Mouse (Mus musculus): ENCODE measurements around the gene Insl6.

Insl6 gene

DNA sequence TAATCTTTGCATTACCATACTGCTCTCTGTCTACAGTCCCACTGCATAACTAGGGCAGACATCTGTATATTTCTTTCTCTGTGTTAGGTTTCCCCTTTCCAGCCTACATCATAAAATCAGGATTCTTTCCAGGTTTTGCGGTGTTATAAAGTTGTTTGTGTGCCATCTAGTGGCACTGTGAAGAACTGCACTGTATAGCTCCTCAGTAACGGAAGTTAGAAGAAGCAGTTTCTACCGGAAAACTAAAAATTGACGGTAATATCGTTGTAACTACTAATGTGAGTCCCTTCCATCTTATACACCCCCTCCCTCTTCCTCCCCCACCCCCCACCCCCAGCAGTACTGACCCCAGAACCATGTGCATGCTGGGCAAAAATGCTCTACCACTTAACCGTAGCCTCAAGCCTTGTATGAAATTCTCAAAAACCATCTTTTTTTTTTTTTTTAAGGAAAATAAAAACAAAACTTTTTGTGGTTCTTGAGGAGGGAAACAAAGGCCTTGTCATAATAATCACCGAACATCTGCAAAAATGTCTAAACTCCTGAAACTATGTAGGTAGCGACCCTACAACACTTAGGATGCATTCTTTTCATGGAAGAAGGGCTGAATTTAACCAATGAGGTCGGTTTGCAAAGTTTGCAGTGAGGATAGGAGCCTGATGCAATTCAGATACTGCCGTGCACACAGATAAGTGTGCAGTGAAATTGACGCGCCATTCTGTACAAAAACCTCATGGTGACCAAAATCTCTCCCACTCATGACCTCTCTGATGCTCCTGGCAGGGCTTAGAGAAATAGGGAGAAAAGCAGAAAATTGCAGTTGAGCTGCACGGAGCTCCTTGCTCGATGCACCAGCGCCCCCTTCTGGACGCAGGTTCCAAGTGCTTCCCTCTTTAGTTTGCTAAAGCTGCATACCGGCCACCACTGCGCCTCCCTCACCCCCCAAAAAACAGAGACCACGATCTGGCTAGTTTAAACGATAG, 30.0 kb upstream of the Insl6 start:
- DNase-seq (ENCODE audit: low spot score in 2 of 2) = peak; percentile 74 to 92

DNA sequence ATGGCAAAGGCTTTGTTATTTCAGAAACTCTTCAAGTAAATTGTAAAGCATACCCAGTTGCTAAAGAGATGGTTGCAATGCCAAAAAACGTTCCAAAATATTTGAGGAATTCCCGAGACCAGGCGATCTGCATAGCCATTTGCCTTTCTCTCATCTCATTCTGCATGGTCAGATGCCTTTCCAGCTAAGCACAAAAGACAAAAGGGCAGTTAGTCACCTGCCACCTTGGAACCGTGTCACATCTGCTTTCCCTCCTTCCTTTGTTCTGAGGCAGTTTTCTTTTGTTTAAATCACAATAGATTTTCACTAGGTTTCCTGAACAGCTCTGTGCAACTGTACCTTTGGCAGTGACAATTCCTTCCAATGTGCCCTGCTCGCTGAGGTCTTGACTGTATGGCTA, 25.8 kb upstream of the Insl6 start:
- DNase-seq (ENCODE audit: low spot score in 2 of 2) = no peak

GRCm38 (mm10) chr19:29345636-29346035, 20.5 kb upstream of the Insl6 start:
- no peak for DNase-seq (ENCODE audit: low spot score in 2 of 2)

DNA sequence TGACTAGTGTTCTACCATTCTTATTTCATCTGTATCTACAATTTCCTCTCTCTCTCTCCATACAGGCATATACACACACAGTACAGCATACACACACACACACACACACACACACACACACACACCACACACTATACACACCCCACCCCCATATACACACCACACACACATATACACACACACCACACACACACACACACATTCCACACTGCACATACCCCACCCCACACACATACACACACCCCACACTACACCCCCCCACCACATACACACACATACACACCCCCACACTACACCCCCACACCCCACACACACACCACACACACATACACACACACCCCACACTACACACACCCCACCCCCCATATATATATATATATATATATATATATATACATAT, 19.7 kb upstream of the Insl6 start:
- DNase-seq (ENCODE audit: low spot score in 2 of 2) = no peak

GRCm38 (mm10) chr19:29342281-29342680, 17.1 kb upstream of the Insl6 start:
- DNase-seq (ENCODE audit: low spot score in 2 of 2) = no peak

DNA sequence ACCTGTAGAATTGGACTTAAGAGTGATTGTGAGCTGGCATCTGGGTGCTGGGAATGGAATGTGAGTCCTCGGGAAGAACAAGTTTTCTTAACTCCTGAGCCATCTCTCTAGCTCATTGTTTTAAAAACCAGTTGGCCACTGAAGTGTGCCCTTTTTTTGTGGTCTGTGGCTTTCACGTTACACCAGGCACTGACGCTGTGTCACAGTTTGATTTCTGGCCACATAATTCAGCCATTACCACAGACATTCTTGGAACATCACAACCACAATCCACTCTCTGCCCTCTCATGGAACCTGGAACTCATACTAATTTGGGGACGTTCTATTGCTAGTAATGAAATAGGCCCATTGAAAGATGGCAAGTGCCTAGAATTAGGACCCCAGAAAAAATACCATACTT, 15.9 kb upstream of the Insl6 start:
- no peak for DNase-seq (ENCODE audit: low spot score in 2 of 2)

DNA sequence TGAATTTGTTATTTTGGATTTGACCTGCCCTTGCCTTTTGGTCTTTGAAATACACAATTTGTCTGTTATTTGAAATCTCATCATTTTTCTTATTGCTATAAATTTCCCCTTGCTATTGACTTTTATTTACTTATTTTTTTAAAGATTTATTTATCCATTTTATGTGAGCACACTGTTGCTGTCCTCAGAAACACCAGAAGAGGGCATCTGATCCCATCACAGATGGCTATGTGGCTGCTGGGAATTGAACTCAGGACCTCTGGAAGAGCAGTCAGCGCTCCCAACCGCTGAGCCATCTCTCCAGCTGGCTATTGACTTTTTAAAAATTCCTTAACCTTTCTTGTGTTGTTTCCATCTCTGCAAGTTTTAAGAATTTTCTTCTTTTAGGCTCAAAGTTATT, 11.5 kb upstream of the Insl6 start:
- no peak for DNase-seq (ENCODE audit: low spot score in 2 of 2)

GRCm38 (mm10) chr19:29334068-29334745, 9.1 kb upstream of the Insl6 start, which contains the start of gene Rln1:
Gene Rln1, minus strand, starts transcription at chr19:29334670.
- DNase-seq (ENCODE audit: low spot score in 2 of 2) = peak; percentile 22 to 64

- no peak for DNase-seq (ENCODE audit: low spot score in 2 of 2)
Observed at GRCm38 (mm10) chr19:29326822-29327552, 1.8 kb upstream of the Insl6 start.

GRCm38 (mm10) chr19:29326396-29326795, 1.2 kb upstream of the Insl6 start:
- DNase-seq (ENCODE audit: low spot score in 2 of 2) = no peak

- no peak for DNase-seq (ENCODE audit: low spot score in 2 of 2)
Observed at GRCm38 (mm10) chr19:29325852-29326180, 660 bp upstream of the Insl6 start.

DNA sequence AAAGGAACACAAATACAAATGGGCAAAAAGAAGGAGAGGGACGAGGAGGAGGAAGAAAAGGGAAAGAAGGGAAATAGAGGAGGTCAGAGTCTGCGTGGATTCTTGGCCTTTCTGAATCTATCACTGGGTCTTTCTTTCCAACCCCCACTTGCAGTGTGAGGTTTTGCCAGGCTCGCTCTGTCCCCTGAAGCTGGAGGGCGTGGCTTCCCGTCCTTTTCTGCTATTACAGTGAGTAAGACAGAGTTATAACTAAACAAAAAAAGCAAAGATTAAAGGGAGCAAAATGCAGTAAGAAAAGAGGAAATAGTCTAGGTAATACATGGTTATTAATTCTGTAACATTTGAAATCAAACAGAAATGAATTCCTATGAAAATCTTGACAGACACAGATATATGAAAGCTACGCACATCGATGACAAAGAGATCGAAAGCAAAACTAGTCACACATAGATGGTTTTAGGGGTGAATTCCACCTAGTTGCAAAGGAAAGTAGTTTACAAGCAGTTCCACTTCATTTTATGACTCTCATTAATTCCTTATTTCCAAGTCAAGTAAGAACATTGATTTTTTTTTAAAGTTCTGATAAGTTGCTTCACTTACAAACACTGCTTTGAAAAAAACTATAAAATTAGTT, 1.6 kb downstream of the Insl6 start:
- no peak for DNase-seq (ENCODE audit: low spot score in 2 of 2)

DNA sequence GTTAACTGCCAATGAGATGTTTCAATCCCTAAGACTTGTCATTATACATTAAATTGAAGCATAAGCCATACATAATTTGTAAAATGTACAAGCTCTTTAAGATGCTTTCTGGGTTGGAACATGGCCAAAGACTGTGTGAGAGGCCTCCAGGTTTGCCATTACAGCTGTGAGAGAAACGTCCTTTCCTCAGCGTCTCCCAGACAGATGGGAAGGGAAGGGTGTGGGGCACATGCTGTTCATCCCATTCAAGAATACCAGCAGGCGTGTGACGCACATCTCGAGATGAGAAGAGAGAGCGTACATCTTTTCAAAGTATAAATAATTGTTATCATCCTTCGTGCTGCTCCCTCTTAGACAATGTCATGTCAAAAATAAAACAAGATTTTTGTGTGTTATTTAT, 12.5 kb downstream of the Insl6 start:
- DNase-seq (ENCODE audit: low spot score in 2 of 2) = no peak

DNA sequence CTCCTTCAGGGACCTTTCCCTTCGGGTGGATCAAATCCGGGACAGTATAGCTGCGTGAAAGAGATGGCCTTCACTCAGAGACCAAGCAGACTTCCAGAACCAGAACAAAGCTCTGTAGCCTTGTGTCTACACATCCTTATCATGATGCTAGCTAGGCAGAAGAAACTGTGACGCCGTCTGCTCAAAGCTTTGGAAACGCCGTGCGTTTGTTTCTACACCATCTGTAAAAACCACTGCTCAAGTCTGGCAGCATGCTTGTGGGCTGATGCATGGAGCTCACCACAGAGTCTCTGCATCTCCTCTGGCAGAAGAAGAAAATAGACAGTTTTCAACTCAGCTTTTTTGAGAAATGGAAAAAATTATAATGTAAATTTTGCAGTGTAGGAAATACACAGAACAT, 13.4 kb downstream of the Insl6 start:
- no peak for DNase-seq (ENCODE audit: low spot score in 2 of 2)

DNA sequence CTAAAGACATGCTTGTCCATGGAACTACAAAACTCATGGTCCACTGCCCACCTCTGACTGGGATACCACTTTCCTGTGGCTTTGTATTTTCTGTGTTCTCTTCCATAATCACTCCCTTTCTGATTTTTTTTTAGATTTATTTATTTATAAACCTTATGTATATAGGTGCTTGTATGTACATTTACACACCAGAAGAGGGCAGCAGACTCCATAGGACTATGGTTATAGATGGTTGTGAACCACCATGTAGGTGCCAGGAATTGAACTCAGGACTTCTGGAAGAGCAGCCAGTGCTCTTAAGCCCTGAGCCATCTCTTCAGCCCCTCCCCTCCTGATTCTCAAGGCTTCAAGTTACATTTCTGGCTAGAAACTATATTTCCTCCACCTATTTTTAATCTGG, 16.3 kb downstream of the Insl6 start:
- no peak for DNase-seq (ENCODE audit: low spot score in 2 of 2)

DNA sequence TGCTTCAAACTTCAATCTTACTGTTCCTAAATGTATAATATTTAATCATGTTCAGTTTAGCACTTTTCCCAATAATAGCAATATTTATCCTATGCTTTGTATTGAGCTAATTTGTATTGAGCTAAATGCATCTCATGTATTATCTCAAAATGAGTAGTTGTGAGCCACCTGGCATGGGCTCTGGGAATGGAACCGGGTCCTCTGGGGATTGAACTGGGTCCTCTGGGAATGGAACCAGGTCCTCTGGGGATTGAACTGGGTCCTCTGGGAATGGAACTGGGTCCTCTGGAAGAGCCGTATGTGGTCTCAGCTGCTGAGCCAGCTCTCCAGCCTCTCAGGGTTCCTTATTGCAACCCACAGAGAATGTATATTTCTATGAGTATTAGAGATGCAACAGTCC, 23.0 kb downstream of the Insl6 start:
- DNase-seq (ENCODE audit: low spot score in 2 of 2) = no peak

DNA sequence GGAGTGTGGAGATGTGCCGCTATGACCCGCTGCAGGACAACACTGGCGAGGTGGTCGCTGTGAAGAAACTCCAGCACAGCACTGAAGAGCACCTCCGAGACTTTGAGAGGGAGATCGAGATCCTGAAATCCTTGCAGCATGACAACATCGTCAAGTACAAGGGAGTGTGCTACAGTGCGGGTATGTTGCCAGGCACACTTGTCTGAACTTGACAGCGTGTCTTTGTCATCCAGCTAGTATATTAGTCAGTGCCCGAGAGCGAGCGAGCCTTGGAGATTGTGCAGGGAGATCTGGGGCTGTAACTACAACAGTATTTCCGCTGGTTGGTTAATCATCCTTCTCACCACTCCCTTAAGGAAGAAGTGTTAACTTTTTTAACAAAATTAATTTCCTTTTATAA, 24.2 kb downstream of the Insl6 start:
- DNase-seq (ENCODE audit: low spot score in 2 of 2) = no peak

- no peak for DNase-seq (ENCODE audit: low spot score in 2 of 2)
Observed at GRCm38 (mm10) chr19:29297366-29297765, 27.8 kb downstream of the Insl6 start.

DNA sequence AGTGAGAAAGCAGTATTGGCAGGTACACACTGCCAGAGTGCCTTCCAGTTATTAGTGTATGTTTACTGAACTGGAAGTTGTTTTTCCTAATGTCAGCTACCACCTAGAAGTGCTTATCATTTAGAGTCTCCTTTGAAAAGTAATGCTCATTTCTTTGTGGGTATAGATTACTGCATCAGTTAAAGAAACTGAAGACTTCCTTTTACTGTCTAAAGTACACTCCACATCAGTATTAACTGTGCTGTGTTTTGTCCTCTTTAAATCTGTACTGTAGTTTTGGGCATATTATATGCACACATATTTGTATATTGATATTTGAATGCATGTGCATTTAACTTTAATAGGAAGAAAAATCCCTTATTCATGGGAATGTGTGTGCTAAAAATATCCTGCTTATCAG, 29.0 kb downstream of the Insl6 start:
- DNase-seq (ENCODE audit: low spot score in 2 of 2) = no peak

GRCm38 (mm10) chr19:29294756-29295155, 30.4 kb downstream of the Insl6 start:
- no peak for DNase-seq (ENCODE audit: low spot score in 2 of 2)

GRCm38 (mm10) chr19:29292546-29292945, 32.6 kb downstream of the Insl6 start:
- no peak for DNase-seq (ENCODE audit: low spot score in 2 of 2)

DNA sequence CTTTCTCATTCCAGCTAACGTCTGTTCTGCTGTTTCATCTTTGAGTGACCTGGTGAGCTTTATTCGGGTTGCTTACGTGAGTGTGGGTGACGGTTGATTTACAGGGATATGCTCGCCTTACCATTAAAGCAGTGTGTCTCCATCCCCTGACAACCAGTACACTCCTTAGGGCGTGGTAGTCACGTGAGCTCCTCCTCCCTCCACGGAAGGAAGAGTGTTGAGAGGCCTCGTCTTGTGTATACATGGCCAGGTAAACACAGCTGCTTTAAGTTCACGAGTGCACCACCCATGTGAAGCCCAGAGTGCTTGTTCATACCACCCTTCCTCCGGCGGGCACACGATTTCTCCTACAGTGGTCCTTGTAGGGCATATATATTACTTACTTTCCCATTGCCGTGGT, 33.6 kb downstream of the Insl6 start:
- DNase-seq (ENCODE audit: low spot score in 2 of 2) = no peak
